Mouse (Mus musculus) adrenal gland, adult 8-10 months (tissue): Measurements from ENCODE around the gene Stk24. TPM values are rescaled to one million over a fixed set of nuclear protein-coding genes. Genes with fewer than 3 reads are reported as not detected.
A peak's percentile ranks its signal among the peaks of the same experiment; 100 is the strongest.

Source experiments
- DNase-seq: peaks from one replicate; pipeline ENCODE4 v3.0.0; 2022
- total RNA-seq, 4 experiments: library from RNA; stranded (reverse); gene quantifications; 2 replicates each; pipeline ENCODE4 v1.2.4; 2022

Stk24 gene
- total RNA-seq, 4 experiments from 2014 or later = 100 to 130 (median 118) TPM

DNA sequence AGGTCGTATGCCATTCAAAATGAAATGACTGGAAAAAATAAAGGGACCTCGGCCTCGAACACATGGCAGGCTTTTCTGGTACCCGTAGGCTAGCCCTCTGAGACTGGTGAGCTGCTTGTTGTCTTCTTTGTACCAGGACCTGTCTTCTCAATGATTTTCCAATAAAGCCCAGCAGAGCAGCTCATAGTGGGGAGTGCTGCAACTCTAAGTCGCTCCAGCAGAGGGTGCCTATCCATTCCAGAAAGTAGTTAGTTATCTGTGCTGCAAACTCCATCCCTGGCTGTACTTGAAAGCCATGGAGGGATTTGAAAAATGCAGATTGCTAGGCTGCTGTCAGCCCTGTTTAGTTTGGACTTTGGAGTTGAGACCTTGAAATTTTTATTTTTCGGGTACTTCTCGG, 120.0 kb downstream of the Stk24 start:
- no peak for DNase-seq

DNA sequence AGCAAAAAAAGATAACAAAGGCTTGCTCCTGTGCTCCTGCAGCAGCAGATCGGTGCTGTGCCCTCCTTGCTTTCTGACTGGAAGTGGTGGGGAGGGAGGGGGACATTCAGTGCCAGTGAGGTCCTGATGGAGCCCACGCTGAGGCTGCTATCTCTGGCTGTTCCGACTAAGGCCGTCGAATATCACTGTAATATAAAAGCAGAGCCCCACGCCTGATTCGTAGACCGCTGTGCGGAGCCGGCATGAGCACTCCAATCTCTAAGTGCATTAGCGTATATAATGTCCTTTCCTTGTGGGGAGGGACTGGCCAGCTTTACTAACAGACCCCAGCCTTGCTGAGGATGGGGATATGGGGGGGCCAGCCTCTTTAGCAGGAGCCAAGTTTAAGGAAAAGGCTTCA, 120.5 kb downstream of the Stk24 start:
- no peak for DNase-seq

DNA sequence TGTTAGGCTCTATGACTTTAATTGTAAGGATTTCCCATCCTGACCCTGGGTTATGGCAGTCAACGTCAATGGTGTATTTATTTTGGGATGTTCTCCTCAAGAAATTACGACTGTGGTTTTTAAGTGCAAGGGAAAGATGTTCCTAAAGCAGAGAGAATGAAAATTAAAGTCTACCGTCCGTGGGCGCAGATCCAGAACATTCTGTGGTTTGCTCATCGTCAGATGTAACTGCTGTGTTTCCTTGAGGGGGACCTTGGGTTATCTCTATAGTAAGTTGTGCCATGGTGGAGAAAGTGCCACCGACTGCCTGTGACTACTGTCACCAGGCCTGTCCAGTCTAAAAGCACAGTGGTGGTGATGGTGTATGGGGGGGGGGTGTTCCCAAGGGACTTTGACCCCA, 122.9 kb downstream of the Stk24 start:
- no peak for DNase-seq

DNA sequence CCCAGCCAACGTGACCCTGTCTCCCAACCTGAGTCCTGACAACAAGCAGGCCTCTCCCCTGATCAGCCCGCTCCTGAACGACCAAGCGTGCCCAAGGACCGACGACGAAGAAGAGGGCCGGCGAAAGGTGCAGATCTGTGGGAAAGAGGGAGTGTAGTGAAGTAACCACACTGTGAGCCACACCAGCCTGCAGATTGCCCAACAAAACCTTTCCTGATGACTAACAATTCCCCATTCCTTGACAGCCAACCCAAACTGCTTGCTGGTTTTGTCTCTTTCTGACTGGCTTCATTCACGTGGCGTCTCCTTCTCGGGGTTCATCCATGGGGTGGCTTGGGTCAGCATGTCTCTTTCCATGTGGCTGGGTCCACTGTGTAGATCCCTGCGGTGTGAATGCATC, 124.3 kb downstream of the Stk24 start:
- no peak for DNase-seq

DNA sequence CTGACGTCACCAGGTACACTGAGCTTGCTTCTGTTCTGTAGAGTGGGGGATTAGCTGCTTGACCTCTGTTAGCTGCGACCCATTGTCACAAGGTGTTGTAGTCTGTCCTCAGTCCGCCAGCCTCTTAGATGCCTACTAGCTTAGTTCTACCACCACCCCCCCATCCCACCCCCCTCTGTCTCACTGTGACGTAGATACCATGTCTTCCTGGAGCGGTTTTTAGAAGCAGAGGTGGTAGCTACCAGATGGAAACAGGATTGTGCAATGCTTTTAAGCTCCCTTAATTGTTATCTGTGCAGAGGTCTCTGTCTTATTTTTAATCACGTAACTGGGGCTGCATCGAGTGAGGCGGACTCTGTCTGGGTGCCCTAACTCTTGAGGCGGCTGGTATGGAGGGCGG, 124.9 kb downstream of the Stk24 start:
- no peak for DNase-seq

DNA sequence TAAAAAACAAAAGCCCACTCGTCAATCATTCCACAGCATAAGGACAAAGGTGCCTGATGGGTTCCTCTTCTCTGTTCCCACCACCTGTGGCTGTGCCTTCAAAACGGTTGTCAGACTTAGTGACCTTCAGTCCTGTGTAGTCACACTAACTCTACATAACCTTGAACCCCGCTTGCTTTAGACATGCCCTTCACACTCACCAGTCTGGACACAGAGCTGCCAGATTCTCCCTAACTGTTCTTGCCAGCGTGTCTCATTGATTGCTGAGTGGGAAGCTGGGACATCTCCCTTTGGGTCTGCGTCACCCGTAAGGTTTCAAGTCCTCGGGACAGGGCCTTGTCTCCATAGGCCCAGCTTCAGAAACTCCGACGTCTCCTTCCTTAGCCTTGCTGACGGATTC, 127.3 kb downstream of the Stk24 start:
- DNase-seq = peak; percentile 17

DNA sequence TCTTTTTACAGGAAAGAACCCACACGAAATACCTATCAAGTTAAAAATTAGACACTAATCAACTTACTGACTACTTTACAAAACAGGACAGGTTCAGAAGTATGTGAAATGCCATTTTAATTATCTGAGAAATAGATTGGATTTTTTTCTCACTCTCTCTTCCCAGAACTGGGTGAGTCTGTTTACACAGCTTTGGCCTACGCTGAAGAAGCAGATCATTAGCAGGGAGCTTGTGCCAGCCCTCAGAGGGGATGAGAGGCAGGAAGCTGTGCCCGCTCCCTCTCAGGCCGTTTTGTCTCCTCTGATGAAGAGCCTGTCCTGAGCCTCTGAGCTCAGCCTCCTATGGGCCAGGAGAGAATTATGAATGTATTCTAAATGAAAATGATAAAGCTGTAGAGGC, 128.1 kb downstream of the Stk24 start:
- DNase-seq = no peak

DNA sequence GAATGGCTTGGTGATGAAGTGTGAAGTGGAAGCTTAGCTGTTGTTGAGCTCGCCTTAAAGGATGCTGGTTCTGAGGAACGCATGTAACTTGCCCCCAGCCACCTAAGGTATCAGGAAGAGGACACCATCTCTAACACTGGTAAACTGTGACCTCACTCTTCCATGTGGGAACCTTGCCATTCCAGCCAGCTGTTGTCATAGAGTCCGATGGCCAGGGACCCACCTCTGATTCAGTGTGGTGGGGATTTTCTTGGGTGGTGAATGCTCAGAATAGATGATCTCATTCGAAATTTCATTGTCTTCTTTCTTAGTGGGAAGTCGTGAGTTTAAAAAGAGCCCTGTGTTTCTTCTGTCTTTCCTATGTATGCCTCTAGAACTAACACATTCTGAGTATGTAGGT, 128.7 kb downstream of the Stk24 start:
- DNase-seq = no peak

DNA sequence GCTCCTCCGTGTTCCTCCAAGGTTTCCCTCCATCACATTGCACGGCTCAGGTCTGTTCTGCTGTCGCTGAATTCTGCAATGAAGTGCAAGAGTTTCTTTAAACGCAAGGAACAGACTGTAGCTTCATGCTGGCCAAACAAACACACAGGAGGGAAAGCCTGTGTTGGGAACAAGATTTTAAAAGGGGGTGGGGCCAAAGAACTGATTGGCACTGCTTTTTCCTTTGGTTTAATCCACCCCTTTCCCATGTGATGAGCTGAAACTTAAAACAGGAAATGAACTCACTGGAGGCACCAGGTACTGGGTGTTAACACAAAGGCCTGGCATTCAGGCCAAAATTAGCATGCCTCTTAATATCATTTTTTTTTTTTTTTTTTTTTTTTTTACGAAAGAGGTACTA, 131.5 kb downstream of the Stk24 start:
- no peak for DNase-seq

DNA sequence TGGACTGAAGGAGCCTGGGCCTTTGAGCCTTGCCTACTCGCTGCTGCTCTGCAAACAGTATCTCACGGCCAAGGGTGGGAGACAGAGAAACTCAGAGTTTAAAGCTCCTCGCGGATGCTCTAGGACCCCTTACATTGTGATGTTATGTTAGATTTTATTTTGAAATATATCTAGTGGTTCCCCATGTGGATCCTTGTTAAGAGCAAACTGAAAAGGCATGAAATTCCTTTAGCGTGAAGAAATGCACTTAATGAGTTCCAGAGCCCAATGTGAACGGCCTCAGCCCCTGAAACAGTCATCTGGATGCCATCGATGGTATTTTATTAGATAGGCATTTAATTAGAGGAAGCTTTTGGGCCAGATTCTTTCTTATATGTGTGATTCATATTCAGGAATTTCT, 132.5 kb downstream of the Stk24 start:
- DNase-seq = no peak

DNA sequence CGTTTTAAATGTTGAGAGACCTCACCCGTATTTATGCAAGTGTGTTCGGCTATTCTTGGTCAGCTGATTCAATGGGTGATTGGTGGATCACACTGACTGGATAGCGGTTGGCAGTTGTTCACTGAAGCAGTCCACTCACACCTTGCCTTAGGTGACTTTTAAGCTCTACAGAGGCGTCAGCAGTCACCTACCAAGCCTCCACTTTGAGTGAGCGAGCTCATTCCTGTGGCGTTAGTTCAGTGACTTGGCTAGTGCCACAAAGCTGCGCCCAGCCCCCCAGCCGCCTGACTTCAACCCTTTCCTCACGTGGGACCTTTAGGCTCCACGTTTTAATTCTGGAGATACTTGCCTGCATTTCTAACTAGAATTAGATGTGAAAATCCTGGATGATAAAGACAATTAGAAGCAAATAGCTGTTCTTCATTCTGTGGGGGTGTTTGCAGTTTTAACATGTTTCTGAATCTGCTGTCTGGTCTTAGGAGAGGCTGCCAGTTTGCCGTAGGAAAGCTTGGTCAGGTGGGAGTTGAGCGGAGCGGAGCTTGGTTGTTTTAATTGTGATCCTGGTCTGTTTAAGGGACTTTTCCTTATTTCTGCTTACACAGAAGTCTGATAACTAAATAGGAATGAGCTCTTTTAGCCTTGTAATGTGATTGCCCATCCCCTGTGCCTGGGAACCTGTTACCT, 133.6 kb downstream of the Stk24 start:
- no peak for DNase-seq

DNA sequence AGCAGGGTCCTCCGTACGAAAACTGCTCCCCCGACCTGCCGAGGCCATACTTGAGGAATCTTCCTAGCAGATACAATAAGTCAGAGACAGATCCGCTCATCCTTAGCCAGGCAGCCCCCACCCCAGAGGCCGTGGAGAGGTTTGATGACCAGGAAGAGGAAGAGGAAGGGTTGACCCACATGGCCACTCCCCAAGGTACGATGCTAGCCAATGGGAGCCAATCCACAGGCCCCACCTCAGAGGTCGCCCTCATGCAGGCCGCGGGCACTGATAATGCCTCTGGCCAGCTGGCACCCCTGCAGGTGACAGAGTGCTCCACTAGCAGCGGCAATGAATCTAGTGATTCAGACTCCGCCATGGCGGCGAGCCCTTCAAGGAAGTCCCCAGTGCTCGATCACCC, 135.7 kb downstream of the Stk24 start:
- DNase-seq = no peak

DNA sequence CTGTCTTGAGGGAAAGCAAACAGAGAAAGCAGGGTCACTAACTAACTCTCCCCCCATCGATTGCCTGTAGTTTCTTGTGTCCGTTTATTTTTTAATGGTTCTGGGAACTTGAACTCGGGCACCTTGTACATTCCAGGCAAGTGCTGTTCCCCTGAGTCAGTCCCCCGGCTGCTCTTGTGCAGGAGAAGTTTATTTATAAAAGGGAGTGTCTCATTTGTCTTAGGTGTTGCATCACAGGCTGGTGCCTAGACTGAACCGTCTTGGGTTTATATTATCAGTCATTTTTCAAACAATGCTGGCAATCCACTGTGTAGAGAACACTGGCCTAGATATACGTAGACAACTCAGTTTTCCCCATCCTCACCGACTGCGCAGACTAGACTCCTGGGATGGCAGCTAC, 140.4 kb downstream of the Stk24 start:
- DNase-seq = no peak

DNA sequence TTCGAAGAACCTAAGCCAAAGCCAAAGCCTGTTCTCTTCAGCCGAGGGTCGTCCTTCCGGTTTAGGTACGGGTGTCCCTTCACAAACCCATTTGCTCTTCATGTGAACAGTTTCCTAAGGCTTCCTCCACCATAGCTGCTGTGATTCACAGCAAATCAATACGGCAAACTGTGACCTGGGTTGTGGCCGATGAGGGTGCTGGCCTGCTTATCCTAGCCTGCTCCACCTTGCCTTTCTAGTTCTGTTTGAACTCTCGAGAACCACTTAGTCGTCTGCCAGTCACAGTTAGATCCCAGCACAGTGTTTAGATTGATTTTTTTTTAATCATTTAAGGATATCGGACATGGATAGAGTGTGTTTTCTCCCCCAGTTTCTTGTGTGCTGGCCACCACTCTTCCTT, 141.1 kb downstream of the Stk24 start:
- DNase-seq = no peak

DNA sequence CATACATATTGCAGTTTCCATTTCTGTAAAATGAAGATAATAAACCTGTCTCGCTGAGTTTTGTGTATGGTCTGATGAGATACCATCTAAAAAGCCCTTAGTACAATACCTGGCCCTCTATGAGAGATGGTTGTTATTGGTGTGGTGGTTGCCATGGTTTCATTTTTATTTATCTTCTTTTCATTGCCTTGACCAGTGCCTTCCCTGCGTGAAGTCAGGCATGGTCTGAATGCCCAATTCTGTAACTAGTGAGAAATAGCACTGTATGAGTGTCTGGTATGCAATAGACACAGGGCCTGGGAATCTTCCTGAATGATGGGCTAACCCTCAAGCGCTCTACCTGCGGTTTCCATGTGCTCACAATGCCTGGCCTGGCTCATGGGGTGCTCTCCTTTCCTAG, 143.1 kb downstream of the Stk24 start:
- DNase-seq = no peak

Other genes starting within 250 kb of the Stk24 start
- gene Slc15a1, start 125.2 kb upstream of the Stk24 start, total RNA-seq = under 1 TPM in 2 of 4 experiments, not detected in 2; 0.14 to 0.20 TPM